ENCODE assay signal across 8 mouse cellular contexts in genomic region chrX:8075104-8075503, GRCm38 (mm10). TPM values are rescaled to one million over a fixed set of nuclear protein-coding genes. Genes with fewer than 3 reads are reported as not detected.
DNase-seq lines count a peak whose midpoint lies in the region; ATAC-seq and TF ChIP-seq lines count a peak whose summit lies in the region.

No protein-coding gene starts in this region.

- H3K36me3 ChIP-seq in lung, embryonic 14.5 days (ENCODE audit: insufficient read depth), result peaks cover 19% of the 10 kb centered on the region
- peaks cover 15% of the 10 kb centered on the region; the same call in 1 of the 2 replicates for H3K36me3 ChIP-seq in limb, embryonic 12.5 days

- H3K4me2 ChIP-seq in lung, embryonic 14.5 days, result peak overlapping the region; percentile 57
- H3K4me2 ChIP-seq in limb, embryonic 12.5 days, result peak overlapping the region; percentile 53

- ATAC-seq in lung, embryonic 14.5 days (ENCODE audit: insufficient read depth), result peak; percentile 36; the same call in 1 of the 2 replicates
- peak; percentile 45 for ATAC-seq in erythroblast, adult 5-6 weeks (replicated peaks; ENCODE audit: low FRiP score, poor library complexity, severe bottlenecking)
- peak; percentile 60 for ATAC-seq in limb, embryonic 12.5 days (ENCODE audit: insufficient number of reproducible peaks, insufficient read depth, low FRiP score, low TSS enrichment, low read depth)

- peak overlapping the region; percentile 61; the same call in 1 of the 2 replicates for H3K27ac ChIP-seq in lung, embryonic 14.5 days (ENCODE audit: low read depth)
- peak overlapping the region; percentile 41; the same call in 1 of the 2 replicates for H3K27ac ChIP-seq in limb, embryonic 12.5 days
- peak overlapping the region; percentile 80 for H3K27ac ChIP-seq in olfactory bulb, adult 2 months (ENCODE audit: insufficient read depth, low read depth, low read length)

- H3K4me3 ChIP-seq in lung, embryonic 14.5 days (ENCODE audit: low read depth, low read length), result peak overlapping the region; percentile 58
- peak overlapping the region; percentile 55 for H3K4me3 ChIP-seq in limb, embryonic 12.5 days (replicated peaks)
- peak overlapping the region; percentile 56 for H3K4me3 ChIP-seq in olfactory bulb, adult 2 months (ENCODE audit: insufficient read depth, low read depth, low read length)

- H3K9me3 ChIP-seq in lung, embryonic 14.5 days (ENCODE audit: low read depth, low read length), result no peaks in the 10 kb centered on the region
- H3K9me3 ChIP-seq in limb, embryonic 12.5 days, result no peaks in the 10 kb centered on the region

- no peak for TF ChIP-seq CTCF in lung, embryonic 14.5 days (IDR thresholded peaks at IDR 0.05; ENCODE audit: low read depth)
- TF ChIP-seq CTCF in olfactory bulb, adult 2 months (IDR thresholded peaks at IDR 0.05; ENCODE audit: insufficient read depth, low read depth, low read length), result no peak

- no peak for DNase-seq in lung, embryonic 14.5 days
- DNase-seq in lung, postnatal 14 days, result no peak
- no peak for DNase-seq in spleen, adult 12 weeks (ENCODE audit: low spot score)
- DNase-seq in kidney, adult 18-20 months, result no peak
- DNase-seq in gastrocnemius, adult 8-10 months (ENCODE audit: low spot score in 2 of 2), result no peak

- peak overlapping the region; percentile 5; the same call in 1 of the 2 replicates for H3K9ac ChIP-seq in lung, embryonic 14.5 days
- H3K9ac ChIP-seq in limb, embryonic 12.5 days (replicated peaks), result peak overlapping the region; percentile 42; the same call in 1 of the 2 replicates

- TF ChIP-seq POLR2A in olfactory bulb, adult 2 months (IDR thresholded peaks at IDR 0.05; ENCODE audit: insufficient read depth, low read depth, low read length), result no peak

- no peaks in the 10 kb centered on the region; the same call in 1 of the 2 replicates for H3K4me1 ChIP-seq in lung, embryonic 14.5 days (ENCODE audit: insufficient read depth)
- H3K4me1 ChIP-seq in limb, embryonic 12.5 days (replicated peaks), result 0 out of 2 replicates have a peak, but pooled peaks cover 4% of the 10 kb centered on the region
- peaks cover 3% of the 10 kb centered on the region for H3K4me1 ChIP-seq in olfactory bulb, adult 2 months (ENCODE audit: control insufficient read depth, insufficient read depth, low read length)

- WGBS in lung, embryonic 14.5 days, result 26% methylated on average over 3 of the region's 3 CpGs
- 43% methylated on average over 3 of the region's 3 CpGs for WGBS in limb, embryonic 12.5 days
- 34% methylated on average over 3 of the region's 3 CpGs for WGBS in olfactory bulb, adult 2 months

- no peaks in the 10 kb centered on the region for H3K27me3 ChIP-seq in lung, embryonic 14.5 days (ENCODE audit: insufficient read depth, low read length)
- no peaks in the 10 kb centered on the region for H3K27me3 ChIP-seq in limb, embryonic 12.5 days

RNA-seq across cellular contexts. Expression of gene Suv39h1, which starts 0.5 kb away (rescaled TPM):
- polyA plus RNA-seq in lung, embryonic 14.5 days (2014; fragmentation: Nextera tagmentation; extraction: Ambion mirVana), result 71.6 and 74.3 TPM in 2 replicates
- total RNA-seq in erythroblast, adult 5-6 weeks (2015; ENCODE audit: low replicate concordance), result 13.1 and 20.9 TPM in 2 replicates
- 24.1 and 25.7 TPM in 2 replicates for total RNA-seq in erythroblast, adult 5-6 weeks (2017; ENCODE audit: low replicate concordance)
- polyA plus RNA-seq in limb, embryonic 12.5 days (2016; fragmentation: Nextera tagmentation; extraction: Ambion mirVana), result 87.7 and 90.6 TPM in 2 replicates
- not detected in 2 replicates for polyA plus RNA-seq in olfactory bulb, adult 2 months (2012; ENCODE audit: insufficient read depth, insufficient read length, low replicate concordance, missing spikeins)
- total RNA-seq in gastrocnemius, adult 8-10 months (2022), result 1 to 10 TPM; 3.5 to 5.0 (median 4.3) TPM

RNA-seq across cellular contexts. Expression of gene Was, which starts 15.2 kb away (rescaled TPM):
- polyA plus RNA-seq in lung, embryonic 14.5 days (2014; fragmentation: Nextera tagmentation; extraction: Ambion mirVana), result 0.43 and 0.60 TPM in 2 replicates
- total RNA-seq in erythroblast, adult 5-6 weeks (2015; ENCODE audit: low replicate concordance), result 24.4 and 27.2 TPM in 2 replicates
- total RNA-seq in erythroblast, adult 5-6 weeks (2017; ENCODE audit: low replicate concordance), result 19.1 and 27.3 TPM in 2 replicates
- polyA plus RNA-seq in limb, embryonic 12.5 days (2016; fragmentation: Nextera tagmentation; extraction: Ambion mirVana), result 0.10 and 0.31 TPM in 2 replicates
- polyA plus RNA-seq in olfactory bulb, adult 2 months (2012; ENCODE audit: insufficient read depth, insufficient read length, low replicate concordance, missing spikeins), result not detected in 2 replicates
- under 1 TPM; 0.15 to 0.54 (median 0.45) TPM for total RNA-seq in gastrocnemius, adult 8-10 months (2022)

RNA-seq across cellular contexts. Expression of gene Glod5, which starts 56.8 kb away (rescaled TPM):
- polyA plus RNA-seq in lung, embryonic 14.5 days (2014; fragmentation: Nextera tagmentation; extraction: Ambion mirVana), result not detected in 2 replicates
- not detected in 2 replicates for total RNA-seq in erythroblast, adult 5-6 weeks (2015; ENCODE audit: low replicate concordance)
- not detected in 2 replicates for total RNA-seq in erythroblast, adult 5-6 weeks (2017; ENCODE audit: low replicate concordance)
- polyA plus RNA-seq in limb, embryonic 12.5 days (2016; fragmentation: Nextera tagmentation; extraction: Ambion mirVana), result not detected in 2 replicates
- not detected in 2 replicates for polyA plus RNA-seq in olfactory bulb, adult 2 months (2012; ENCODE audit: insufficient read depth, insufficient read length, low replicate concordance, missing spikeins)
- total RNA-seq in gastrocnemius, adult 8-10 months (2022), result not detected

RNA-seq across cellular contexts. Expression of gene Wdr13, which starts 57.6 kb away (rescaled TPM):
- polyA plus RNA-seq in lung, embryonic 14.5 days (2014; fragmentation: Nextera tagmentation; extraction: Ambion mirVana), result 20.8 and 21.8 TPM in 2 replicates
- 3.1 and 7.7 TPM in 2 replicates for total RNA-seq in erythroblast, adult 5-6 weeks (2015; ENCODE audit: low replicate concordance)
- 7.9 and 15.5 TPM in 2 replicates for total RNA-seq in erythroblast, adult 5-6 weeks (2017; ENCODE audit: low replicate concordance)
- polyA plus RNA-seq in limb, embryonic 12.5 days (2016; fragmentation: Nextera tagmentation; extraction: Ambion mirVana), result 20.5 and 20.9 TPM in 2 replicates
- 69.5 TPM in 1 of 2 replicates, not detected in the other for polyA plus RNA-seq in olfactory bulb, adult 2 months (2012; ENCODE audit: insufficient read depth, insufficient read length, low replicate concordance, missing spikeins)
- 10 to 100 TPM in 2 of 4 experiments, 1 to 10 TPM in 2; 8.7 to 10.4 (median 9.6) TPM for total RNA-seq in gastrocnemius, adult 8-10 months (2022)

Comparison
In these comparisons a context has a peak if more than half of its experiments do, and no peak if none do; other contexts are left out.
1. RNA of gene Suv39h1, which starts 0.5 kb away (polyA plus RNA-seq): 87.7 to 90.6 TPM in limb, embryonic 12.5 days and 71.6 to 74.3 TPM in lung, embryonic 14.5 days; not detected in olfactory bulb, adult 2 months; every median in the first group is over 10 times any median in the second.
2. Peak in every context shown above with its lines, with median percentiles within 50 percentile points of each other: ATAC-seq, H3K27ac ChIP-seq and H3K4me3 ChIP-seq.